Mouse (Mus musculus) bone marrow macrophage, adult 2 months (primary cell): Measurements from ENCODE around the gene Eva1b.

Experiments
- CTCF ChIP-seq: IDR thresholded peaks from 2 replicates; pipeline ENCODE4 v1.5.1; 2012; ENCODE audit warnings: low read depth, mild to moderate bottlenecking, low read length, moderate library complexity
- POLR2A ChIP-seq: IDR thresholded peaks from 2 replicates; pipeline ENCODE4 v1.6.1; 2012; ENCODE audit warnings: mild to moderate bottlenecking, low read depth, low read length, borderline replicate concordance

DNA sequence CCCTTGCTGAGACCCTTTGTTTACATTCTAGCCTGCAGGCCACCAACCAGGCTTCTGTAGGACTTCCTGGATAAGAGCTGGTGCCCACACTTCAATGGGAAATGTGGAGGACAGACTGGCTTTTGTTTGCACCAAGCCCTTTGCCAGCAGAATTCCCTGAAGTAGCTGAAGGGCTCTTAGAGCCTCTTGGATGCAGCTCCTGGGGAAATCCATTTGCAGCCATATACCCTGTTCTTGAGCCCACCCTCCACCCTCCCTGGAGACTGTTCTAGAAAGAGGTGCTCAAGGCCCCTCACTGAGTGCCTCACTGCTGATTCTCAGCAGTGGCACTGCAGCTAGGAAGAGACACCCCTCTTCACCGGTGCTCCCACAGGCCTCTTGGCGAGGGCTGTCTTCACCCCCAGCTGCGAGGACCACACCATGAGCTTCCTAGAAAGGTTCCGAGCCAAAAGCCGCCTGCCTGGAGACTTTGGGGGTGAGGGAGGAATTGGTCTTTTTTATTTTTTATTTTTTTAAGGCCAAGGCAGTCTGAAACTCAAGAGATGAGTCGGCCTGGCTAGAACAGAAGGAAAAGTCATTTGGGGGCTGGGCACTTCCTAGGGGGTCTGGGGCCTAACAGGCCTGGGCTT is 14.8 kb upstream of the Eva1b start:
- no peak for TF ChIP-seq POLR2A
- no peak for TF ChIP-seq CTCF
